Mouse (Mus musculus): ENCODE data around the gene Slc12a8. TPM values are rescaled to one million over a fixed set of nuclear protein-coding genes. Genes with fewer than 3 reads are reported as not detected.

Gene Slc12a8
- polyA plus RNA-seq, 2 experiments, result 0.06 TPM; not detected in 1

DNA sequence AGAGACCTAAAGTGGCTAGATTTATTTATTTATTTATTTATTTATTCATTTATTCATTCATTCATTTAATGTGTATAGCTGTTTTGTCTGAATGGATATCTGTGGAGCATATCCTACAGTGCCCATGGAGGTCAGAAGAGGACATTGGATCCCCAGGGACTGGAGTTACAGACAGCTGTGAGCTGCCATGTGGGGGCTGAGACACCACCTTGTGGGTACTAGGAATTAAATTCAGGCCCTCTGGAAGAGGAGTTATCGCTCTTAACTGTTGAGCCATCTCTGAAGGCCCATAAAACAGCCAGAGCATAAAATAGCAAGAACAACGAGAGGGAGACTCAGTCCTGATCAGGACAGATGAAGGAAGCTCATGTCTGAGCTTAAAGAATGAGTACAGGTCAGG, 71.7 kb downstream of the Slc12a8 start:
- ATAC-seq (ENCODE audit: insufficient read depth), result no peak
- H3K4me1 ChIP-seq (replicated peaks; ENCODE audit: control insufficient read depth in 2 of 2, insufficient read depth in 2 of 2, low read length in 1 of 2), result peaks cover 0 to 1% of the 10 kb centered on the region in 2 experiments; a peak in 2 of 4 replicates
- TF ChIP-seq CTCF (IDR thresholded peaks at IDR 0.05; ENCODE audit: low read depth) (no peak), EP300 (IDR thresholded peaks at IDR 0.05; ENCODE audit: low read depth) (no peak)
- no peak overlapping the region for H3K9ac ChIP-seq (replicated peaks)
- H3K4me3 ChIP-seq (ENCODE audit: insufficient read depth in 1 of 2, low read depth in 2 of 2, low read length in 2 of 2), result no peak overlapping the region
- H3K36me3 ChIP-seq (replicated peaks; ENCODE audit: control insufficient read depth, insufficient read depth, low read depth), result no peaks in the 10 kb centered on the region
- no peak for DNase-seq (ENCODE audit: low read depth in 3 of 3, low spot score in 3 of 3)
- H3K9me3 ChIP-seq (ENCODE audit: control insufficient read depth, low read length), result no peaks in the 10 kb centered on the region
- no peak overlapping the region for H3K4me2 ChIP-seq (ENCODE audit: low read depth)
- WGBS (ENCODE audit: insufficient replicate concordance), result 44% methylated on average over 2 of the region's 2 CpGs
- H3K27ac ChIP-seq, result no peak overlapping the region
- no peaks in the 10 kb centered on the region for H3K27me3 ChIP-seq (ENCODE audit: control insufficient read depth, insufficient read depth, low read length)

DNA sequence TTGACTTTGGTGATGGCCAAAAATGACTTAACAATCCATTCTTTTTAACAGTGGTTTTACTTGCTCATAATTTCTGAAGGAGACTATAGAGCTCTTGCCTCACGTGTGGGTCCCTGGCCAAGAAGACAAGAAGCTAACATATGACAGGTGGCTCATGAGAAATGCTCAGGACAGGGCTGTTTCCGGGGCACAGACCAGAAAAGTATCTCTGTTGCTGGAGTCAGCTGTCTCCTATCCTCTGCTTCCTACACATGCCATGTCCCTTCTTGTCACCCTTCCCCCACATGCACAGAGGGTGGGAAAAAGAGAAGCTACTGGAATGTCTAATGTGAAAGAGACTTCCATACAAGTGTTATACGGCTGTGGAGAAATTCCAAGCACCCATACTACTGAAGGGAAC, 73.3 kb downstream of the Slc12a8 start:
- Histone ChIP-seq H3K4me1 (replicated peaks; ENCODE audit: control insufficient read depth in 2 of 2, insufficient read depth in 2 of 2, low read length in 1 of 2) (peaks cover 0 to 5% of the 10 kb centered on the region in 2 experiments; a peak in 2 of 4 replicates), H3K27me3 (ENCODE audit: control insufficient read depth, insufficient read depth, low read length) (no peaks in the 10 kb centered on the region), H3K4me2 (ENCODE audit: low read depth) (no peak overlapping the region), H3K27ac (no peak overlapping the region), H3K4me3 (ENCODE audit: insufficient read depth in 1 of 2, low read depth in 2 of 2, low read length in 2 of 2) (no peak overlapping the region), H3K9ac (replicated peaks) (no peak overlapping the region), H3K36me3 (replicated peaks; ENCODE audit: control insufficient read depth, insufficient read depth, low read depth) (no peaks in the 10 kb centered on the region), H3K9me3 (ENCODE audit: control insufficient read depth, low read length) (no peaks in the 10 kb centered on the region)
- DNase-seq (ENCODE audit: low read depth in 3 of 3, low spot score in 3 of 3) (no peak), ATAC-seq (ENCODE audit: insufficient read depth) (no peak)
- 55% methylated on average over 3 of the region's 3 CpGs for WGBS (ENCODE audit: insufficient replicate concordance)
- no peak for TF ChIP-seq CTCF (IDR thresholded peaks at IDR 0.05; ENCODE audit: low read depth)
- TF ChIP-seq EP300 (IDR thresholded peaks at IDR 0.05; ENCODE audit: low read depth), result no peak

DNA sequence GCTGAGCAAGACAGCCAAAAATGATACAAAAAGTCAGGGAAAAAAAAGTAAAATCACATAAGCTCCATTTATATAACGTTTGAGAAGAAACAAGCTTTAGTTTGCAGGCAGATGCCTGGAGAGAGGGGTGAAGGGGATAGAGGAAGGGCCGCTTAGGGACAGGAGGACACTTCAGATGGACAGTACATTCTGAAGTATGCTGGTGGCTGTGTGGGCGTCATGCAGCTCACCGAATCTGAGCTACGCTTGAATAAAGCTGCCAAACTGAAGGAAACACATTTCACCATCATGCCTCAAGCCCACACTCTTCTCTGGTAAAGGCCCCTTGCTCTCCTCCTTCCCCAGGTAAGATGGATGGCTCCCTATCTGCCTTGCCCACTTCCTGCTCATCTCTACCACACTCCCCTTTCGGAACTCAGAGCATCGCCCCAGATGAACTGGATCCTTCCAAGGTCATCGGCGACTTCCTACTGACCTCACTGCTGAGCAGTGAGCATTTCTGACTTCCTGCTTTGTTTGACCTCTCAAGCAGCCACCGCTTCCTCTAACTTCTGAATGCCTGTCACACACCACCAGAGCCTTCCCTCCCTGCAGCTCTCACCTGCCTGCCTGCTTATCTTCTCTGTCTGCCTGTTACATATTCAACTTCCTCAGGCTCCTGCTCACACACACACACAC, 74.4 kb downstream of the Slc12a8 start:
- DNase-seq (ENCODE audit: low read depth in 3 of 3, low spot score in 3 of 3), result no peak
- 36% methylated on average over 10 of the region's 10 CpGs for WGBS (ENCODE audit: insufficient replicate concordance)

DNA sequence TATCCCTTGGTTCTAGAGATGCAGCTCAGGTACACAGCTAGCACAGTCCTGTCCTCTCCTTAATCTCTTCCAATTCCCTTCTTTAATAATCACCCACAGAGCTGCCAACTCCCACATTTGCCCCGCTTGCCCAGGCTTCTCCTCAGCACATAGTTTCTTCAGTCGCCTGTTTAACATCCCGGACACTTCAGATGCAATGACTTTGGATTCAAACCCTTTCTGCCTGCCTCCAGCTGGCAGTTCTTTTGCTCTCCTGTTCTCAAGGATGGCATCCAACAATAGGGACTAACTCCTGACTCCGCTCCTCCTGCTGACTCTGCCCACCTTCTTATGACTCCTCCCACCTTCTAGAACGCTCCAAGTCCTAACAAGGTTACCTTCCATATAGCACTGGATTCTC, 75.2 kb downstream of the Slc12a8 start:
- no peak for ATAC-seq (ENCODE audit: insufficient read depth)
- WGBS (ENCODE audit: insufficient replicate concordance), result 70% methylated on average over 5 of the region's 5 CpGs
- TF ChIP-seq EP300 (IDR thresholded peaks at IDR 0.05; ENCODE audit: low read depth) (no peak), CTCF (IDR thresholded peaks at IDR 0.05; ENCODE audit: low read depth) (no peak)

More for the DNA sequence above, 74.4 kb downstream of the Slc12a8 start:
- H3K36me3 ChIP-seq (replicated peaks; ENCODE audit: control insufficient read depth, insufficient read depth, low read depth), result no peaks in the 10 kb centered on the region
- H3K4me2 ChIP-seq (ENCODE audit: low read depth), result no peak overlapping the region
- no peaks in the 10 kb centered on the region for H3K27me3 ChIP-seq (ENCODE audit: control insufficient read depth, insufficient read depth, low read length)
- no peak overlapping the region for H3K27ac ChIP-seq
- no peak overlapping the region for H3K9ac ChIP-seq (replicated peaks)
- H3K9me3 ChIP-seq (ENCODE audit: control insufficient read depth, low read length), result no peaks in the 10 kb centered on the region
- H3K4me1 ChIP-seq (replicated peaks; ENCODE audit: control insufficient read depth in 2 of 2, insufficient read depth in 2 of 2, low read length in 1 of 2), result peaks cover 0 to 5% of the 10 kb centered on the region in 2 experiments; a peak in 2 of 4 replicates
- no peak overlapping the region for H3K4me3 ChIP-seq (ENCODE audit: insufficient read depth in 1 of 2, low read depth in 2 of 2, low read length in 2 of 2)
- TF ChIP-seq CTCF (IDR thresholded peaks at IDR 0.05; ENCODE audit: low read depth) (no peak), EP300 (IDR thresholded peaks at IDR 0.05; ENCODE audit: low read depth) (no peak)
- no peak for ATAC-seq (ENCODE audit: insufficient read depth)

DNA sequence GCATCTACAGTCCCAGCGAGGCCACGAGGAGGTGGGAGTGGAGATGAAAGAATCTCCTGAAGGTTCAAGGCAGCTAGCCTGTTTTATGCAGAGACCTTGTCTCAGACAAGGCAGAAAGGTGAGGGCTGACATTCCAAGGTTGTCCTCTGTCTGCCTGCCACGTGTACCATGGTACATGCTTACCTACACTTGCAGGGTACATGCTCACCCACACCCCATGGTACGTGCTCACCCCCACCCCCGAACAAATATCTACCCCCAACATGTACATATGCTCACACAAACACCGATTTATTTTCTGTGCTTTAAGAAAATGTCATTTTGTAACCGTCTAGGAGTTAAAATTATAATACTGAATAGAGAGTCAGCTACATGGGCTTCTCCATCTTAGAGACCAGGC, 76.3 kb downstream of the Slc12a8 start:
- no peak overlapping the region for H3K4me3 ChIP-seq (ENCODE audit: insufficient read depth in 1 of 2, low read depth in 2 of 2, low read length in 2 of 2)
- 60% methylated on average over 7 of the region's 7 CpGs for WGBS (ENCODE audit: insufficient replicate concordance)

More for the DNA sequence above, 75.2 kb downstream of the Slc12a8 start:
- Histone ChIP-seq H3K27me3 (ENCODE audit: control insufficient read depth, insufficient read depth, low read length) (no peaks in the 10 kb centered on the region), H3K27ac (no peak overlapping the region), H3K4me1 (replicated peaks; ENCODE audit: control insufficient read depth in 2 of 2, insufficient read depth in 2 of 2, low read length in 1 of 2) (peaks cover 0 to 5% of the 10 kb centered on the region in 2 experiments; a peak in 2 of 4 replicates), H3K9me3 (ENCODE audit: control insufficient read depth, low read length) (no peaks in the 10 kb centered on the region), H3K36me3 (replicated peaks; ENCODE audit: control insufficient read depth, insufficient read depth, low read depth) (no peaks in the 10 kb centered on the region), H3K4me2 (ENCODE audit: low read depth) (no peak overlapping the region), H3K4me3 (ENCODE audit: insufficient read depth in 1 of 2, low read depth in 2 of 2, low read length in 2 of 2) (no peak overlapping the region), H3K9ac (replicated peaks) (no peak overlapping the region)
- DNase-seq (ENCODE audit: low read depth in 3 of 3, low spot score in 3 of 3), result no peak

More for the DNA sequence above, 76.3 kb downstream of the Slc12a8 start:
- no peak for DNase-seq (ENCODE audit: low read depth in 3 of 3, low spot score in 3 of 3)
- Histone ChIP-seq H3K27ac (no peak overlapping the region), H3K27me3 (ENCODE audit: control insufficient read depth, insufficient read depth, low read length) (no peaks in the 10 kb centered on the region), H3K9ac (replicated peaks) (no peak overlapping the region), H3K9me3 (ENCODE audit: control insufficient read depth, low read length) (no peaks in the 10 kb centered on the region), H3K4me1 (replicated peaks; ENCODE audit: control insufficient read depth in 2 of 2, insufficient read depth in 2 of 2, low read length in 1 of 2) (peaks cover 0 to 5% of the 10 kb centered on the region in 2 experiments; a peak in 2 of 4 replicates), H3K36me3 (replicated peaks; ENCODE audit: control insufficient read depth, insufficient read depth, low read depth) (no peaks in the 10 kb centered on the region), H3K4me2 (ENCODE audit: low read depth) (no peak overlapping the region)
- no peak for ATAC-seq (ENCODE audit: insufficient read depth)
- no peak for TF ChIP-seq EP300 (IDR thresholded peaks at IDR 0.05; ENCODE audit: low read depth)
- TF ChIP-seq CTCF (IDR thresholded peaks at IDR 0.05; ENCODE audit: low read depth), result no peak
